25 mouse cellular contexts compared by ENCODE assay signal in genomic region chr10:76316194-76316593, GRCm38 (mm10). TPM values are rescaled to one million over a fixed set of nuclear protein-coding genes. Genes with fewer than 3 reads are reported as not detected.
DNase-seq lines count a peak whose midpoint lies in the region; ATAC-seq and TF ChIP-seq lines count a peak whose summit lies in the region.
"Had no signal": no experiment of that assay in that cellular context is flagged by ENCODE, and none has a peak within 500 bp of the region (broad histone marks: within the 10 kb centered on the region; RNA-seq: fewer than 3 reads in every experiment).

No protein-coding gene starts in this region.

- peaks cover 65% of the 10 kb centered on the region for H3K36me3 ChIP-seq in embryonic facial prominence, embryonic 14.5 days (ENCODE audit: control insufficient read depth, insufficient read depth, low read length)
- H3K36me3 ChIP-seq in embryonic facial prominence, embryonic 10.5 days (replicated peaks), result peaks cover 51% of the 10 kb centered on the region
- H3K36me3 ChIP-seq in myocyte (ENCODE audit: control insufficient read depth, insufficient read depth), result peaks cover 32% of the 10 kb centered on the region

- H3K4me3 ChIP-seq in embryonic facial prominence, embryonic 14.5 days (ENCODE audit: low read depth, low read length), result no peak overlapping the region
- H3K4me3 ChIP-seq in embryonic facial prominence, embryonic 10.5 days, result no peak overlapping the region
- H3K4me3 ChIP-seq in layer of hippocampus, adult 2 months, result no peak overlapping the region
- no peak overlapping the region for H3K4me3 ChIP-seq in myocyte
- H3K4me3 ChIP-seq: heart, embryonic 13.5 days; hindbrain, embryonic 13.5 days; limb, embryonic 12.5 days; liver, embryonic 12.5 days; midbrain, embryonic 10.5 days; stomach, embryonic 15.5 days had no signal

- no peak overlapping the region for H3K4me2 ChIP-seq in embryonic facial prominence, embryonic 14.5 days (ENCODE audit: low read depth, low read length)
- peak overlapping the region; percentile 13 for H3K4me2 ChIP-seq in myocyte (ENCODE audit: low read depth)
- H3K4me2 ChIP-seq: heart, embryonic 13.5 days; hindbrain, embryonic 13.5 days; limb, embryonic 12.5 days; liver, embryonic 12.5 days; stomach, embryonic 15.5 days had no signal

- WGBS in embryonic facial prominence, embryonic 14.5 days, result 77% methylated on average over 7 of the region's 7 CpGs
- WGBS in embryonic facial prominence, embryonic 10.5 days, result 80% methylated on average over 7 of the region's 7 CpGs

- H3K27me3 ChIP-seq in embryonic facial prominence, embryonic 14.5 days (replicated peaks; ENCODE audit: control insufficient read depth, insufficient read depth, low read length), result no peaks in the 10 kb centered on the region
- no peaks in the 10 kb centered on the region for H3K27me3 ChIP-seq in embryonic facial prominence, embryonic 10.5 days (replicated peaks; ENCODE audit: low read depth, poor library complexity, severe bottlenecking)
- H3K27me3 ChIP-seq in myocyte (ENCODE audit: control insufficient read depth, insufficient read depth, insufficient read length), result no peaks in the 10 kb centered on the region
- H3K27me3 ChIP-seq: heart, embryonic 13.5 days; hindbrain, embryonic 13.5 days; limb, embryonic 12.5 days; liver, embryonic 12.5 days; stomach, embryonic 15.5 days had no signal

- peak; percentile 14 for DNase-seq in embryonic facial prominence, embryonic 14.5 days (ENCODE audit: low spot score)
- no peak for DNase-seq in embryonic facial prominence, embryonic 10.5 days (ENCODE audit: low spot score)
- peak in 1 of 2 experiments; percentile 38 for DNase-seq in layer of hippocampus, adult 2 months (ENCODE audit: low spot score in 2 of 2)
- no peak for DNase-seq in layer of hippocampus, adult 9-10 months (ENCODE audit: low spot score)
- peak; percentile 54 for DNase-seq in right cerebral cortex, postnatal 14 days
- DNase-seq in right cerebral cortex, postnatal 36 days (ENCODE audit: low spot score in 2 of 2), result no peak
- DNase-seq in cerebellum, adult 11 months, result no peak
- DNase-seq: cerebellum, adult 18-20 months; cerebellum, postnatal 14 days; forebrain, postnatal 0 days; gastrocnemius, postnatal 14 days; heart, adult 11 months; kidney, adult 18-20 months; lung, adult 18-20 months; lung, postnatal 10 days; thymus, postnatal 25 days had no signal

- no peaks in the 10 kb centered on the region for H3K9me3 ChIP-seq in embryonic facial prominence, embryonic 14.5 days (ENCODE audit: control insufficient read depth, low read length)
- H3K9me3 ChIP-seq in embryonic facial prominence, embryonic 10.5 days, result no peaks in the 10 kb centered on the region; the same call in 1 of the 2 replicates
- H3K9me3 ChIP-seq: heart, embryonic 13.5 days; hindbrain, embryonic 13.5 days; liver, embryonic 12.5 days; midbrain, embryonic 10.5 days; stomach, embryonic 15.5 days had no signal

- no peak overlapping the region for H3ac ChIP-seq in myocyte (ENCODE audit: control insufficient read depth, insufficient read length)

- no peaks in the 10 kb centered on the region for H3K79me2 ChIP-seq in myocyte (ENCODE audit: control insufficient read depth, insufficient read depth)

- peak; percentile 26; the same call in 1 of the 2 replicates for ATAC-seq in embryonic facial prominence, embryonic 14.5 days (ENCODE audit: low read depth)
- ATAC-seq: forebrain, postnatal 0 days; inflammation-experienced regulatory T-cells, adult 6 months; liver, embryonic 12.5 days had no signal

- TF ChIP-seq POLR2A in myocyte (IDR thresholded peaks at IDR 0.05; ENCODE audit: insufficient read length, low read depth), result no peak

- no peak for TF ChIP-seq CTCF in layer of hippocampus, adult 2 months (conservative IDR thresholded peaks at IDR 0.05)

- H3K9ac ChIP-seq in embryonic facial prominence, embryonic 14.5 days (ENCODE audit: low read depth, low read length), result no peak overlapping the region
- H3K9ac ChIP-seq: forebrain, postnatal 0 days; heart, embryonic 13.5 days; hindbrain, embryonic 13.5 days; limb, embryonic 12.5 days; liver, embryonic 12.5 days; stomach, embryonic 15.5 days had no signal

- H3K4me1 ChIP-seq in embryonic facial prominence, embryonic 14.5 days (ENCODE audit: control insufficient read depth, insufficient read depth, low read length), result no peaks in the 10 kb centered on the region
- H3K4me1 ChIP-seq in embryonic facial prominence, embryonic 10.5 days, result no peaks in the 10 kb centered on the region
- H3K4me1 ChIP-seq: hindbrain, embryonic 13.5 days; limb, embryonic 12.5 days; midbrain, embryonic 10.5 days; stomach, embryonic 15.5 days had no signal

- H3K27ac ChIP-seq in embryonic facial prominence, embryonic 14.5 days (replicated peaks; ENCODE audit: low read depth, low read length), result 0 out of 2 replicates have a peak overlapping the region, but pooled peaks have one; percentile 40
- H3K27ac ChIP-seq in embryonic facial prominence, embryonic 10.5 days (replicated peaks), result no peak overlapping the region
- peak overlapping the region; percentile 8; the same call in 1 of the 2 replicates for H3K27ac ChIP-seq in layer of hippocampus, adult 2 months
- H3K27ac ChIP-seq: heart, embryonic 13.5 days; hindbrain, embryonic 13.5 days; kidney, postnatal 0 days; limb, embryonic 12.5 days; liver, embryonic 12.5 days; midbrain, embryonic 10.5 days; stomach, embryonic 15.5 days had no signal

TF ChIP-seq in myocyte, 11 proteins besides CTCF, POLR2A, EP300 and RAD21:
- TF ChIP-seq REST (IDR thresholded peaks at IDR 0.05; ENCODE audit: insufficient read depth, insufficient read length) (no peak), USF1 (IDR thresholded peaks at IDR 0.05; ENCODE audit: low read depth) (no peak), MYOD1 (IDR thresholded peaks at IDR 0.05; ENCODE audit: control insufficient read depth in 1 of 3, insufficient read length in 2 of 3, low read depth in 2 of 3) (no peak), SRF (IDR thresholded peaks at IDR 0.05; ENCODE audit: control insufficient read depth, insufficient read length, low read depth) (no peak), E2F4 (IDR thresholded peaks at IDR 0.05; ENCODE audit: insufficient read depth) (no peak)

RNA-seq across cellular contexts. Expression of gene Dip2a, which starts 28.9 kb away (rescaled TPM):
- polyA plus RNA-seq in embryonic facial prominence, embryonic 14.5 days (2014; fragmentation: Nextera tagmentation; extraction: Ambion mirVana), result 6.0 and 7.7 TPM in 2 replicates
- 6.6 and 6.9 TPM in 2 replicates for polyA plus RNA-seq in embryonic facial prominence, embryonic 10.5 days (2016; fragmentation: Nextera tagmentation; extraction: Ambion mirVana)
- total RNA-seq in layer of hippocampus, adult 2 months (2021), result 10 to 100 TPM; 50.9 to 51.0 TPM
- 11.1 TPM for polyA plus RNA-seq in myocyte (2012; fragmentation: generic; extraction: Trizol)

Comparison
In these comparisons a context has a peak if more than half of its experiments do, and no peak if none do; other contexts are left out.
1. DNase-seq: peak in embryonic facial prominence, embryonic 14.5 days (single experiment) and right cerebral cortex, postnatal 14 days (single experiment); none in embryonic facial prominence, embryonic 10.5 days (single experiment), layer of hippocampus, adult 9-10 months (single experiment), right cerebral cortex, postnatal 36 days (0 of 2) and cerebellum, adult 11 months (single experiment).